Mouse (Mus musculus): Measurements from ENCODE around the gene Gm20388. TPM values are rescaled to one million over a fixed set of nuclear protein-coding genes. Genes with fewer than 3 reads are reported as not detected.
A peak's percentile ranks its signal among the peaks of the same experiment; 100 is the strongest.
"Not testable (repeated sequence)": the region's sequence is repeated elsewhere in the genome, so short reads cannot be mapped to it uniquely, and the experiment has no call there.

Gene Gm20388
- polyA plus RNA-seq, 1 experiment from 2014 or later, result 5.5 TPM

- Histone ChIP-seq H3K4me2 (no peak overlapping the region), H3K9ac (no peak overlapping the region), H3K4me1 (peaks cover 9% of the 10 kb centered on the region; the same call in 1 of the 2 replicates), H3K4me3 (no peak overlapping the region), H3K9me3 (no peaks in the 10 kb centered on the region), H3K36me3 (no peaks in the 10 kb centered on the region), H3K27ac (no peak overlapping the region), H3K27me3 (peaks cover 71% of the 10 kb centered on the region)
- ATAC-seq (ENCODE audit: borderline replicate concordance, extremely low read depth, low FRiP score, low TSS enrichment), result no peak
- WGBS, result 61% methylated on average over 8 of the region's 8 CpGs
Observed at GRCm38 (mm10) chr8:123410049-123410587, 3499.5 kb downstream of the Gm20388 start.

GRCm38 (mm10) chr8:123410788-123411187 is 3500.1 kb downstream of the Gm20388 start:
- Histone ChIP-seq H3K36me3 (no peaks in the 10 kb centered on the region), H3K27ac (no peak overlapping the region), H3K4me2 (peak overlapping the region; percentile 48), H3K4me1 (peaks cover 9% of the 10 kb centered on the region; the same call in 1 of the 2 replicates), H3K9me3 (no peaks in the 10 kb centered on the region), H3K9ac (no peak overlapping the region), H3K27me3 (peaks cover 71% of the 10 kb centered on the region), H3K4me3 (no peak overlapping the region)
- ATAC-seq (ENCODE audit: borderline replicate concordance, extremely low read depth, low FRiP score, low TSS enrichment), result no peak
- 11% methylated on average over 11 of the region's 11 CpGs for WGBS

- no peak within 1 kb of the TSS for H3K9ac ChIP-seq
- H3K4me2 ChIP-seq, result peak within 1 kb of the TSS; percentile 48
- no peaks in the 10 kb centered on the region for H3K36me3 ChIP-seq
- H3K9me3 ChIP-seq, result no peaks in the 10 kb centered on the region
- peaks cover 71% of the 10 kb centered on the region for H3K27me3 ChIP-seq
- H3K4me1 ChIP-seq, result peaks cover 9% of the 10 kb centered on the region; the same call in 1 of the 2 replicates
- H3K27ac ChIP-seq, result no peak within 1 kb of the TSS
- WGBS, result under 1% methylated on average over 29 of the region's 29 CpGs
- H3K4me3 ChIP-seq, result peak within 1 kb of the TSS; percentile 23
- peak; percentile 37; the same call in 1 of the 2 replicates for ATAC-seq (ENCODE audit: borderline replicate concordance, extremely low read depth, low FRiP score, low TSS enrichment)
Observed at GRCm38 (mm10) chr8:123411246-123411645, 3500.6 kb downstream of the Gm20388 start, which contains the start of gene Tubb3. TSS of gene Tubb3 (plus strand) at chr8:123411424.

DNA sequence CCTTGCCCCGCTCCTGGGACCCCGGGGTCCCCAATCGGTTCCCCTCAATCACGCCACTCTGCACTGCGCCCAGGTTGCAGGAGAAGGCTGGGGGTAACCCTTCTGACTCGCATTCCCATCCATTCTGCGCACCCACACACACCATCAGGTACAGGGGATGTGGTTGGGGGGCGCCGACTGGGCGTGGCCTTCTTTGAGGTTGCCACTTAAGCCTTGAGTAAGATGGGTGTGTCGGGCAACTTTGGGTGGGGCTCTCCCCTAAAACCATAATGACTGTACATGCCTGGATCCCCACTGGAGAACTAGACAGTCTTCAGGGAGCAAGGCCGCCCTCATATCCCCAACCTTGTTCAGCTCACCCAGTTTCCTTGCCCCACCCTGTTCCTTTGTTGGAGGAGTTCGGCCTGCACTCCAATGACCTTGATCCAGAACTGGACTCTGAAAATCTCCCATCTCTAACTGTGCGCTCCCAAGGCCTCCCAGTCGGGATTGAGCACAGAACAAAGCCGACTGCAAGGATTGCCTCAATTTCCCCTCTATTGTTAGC is 3501.2 kb downstream of the Gm20388 start:
- Histone ChIP-seq H3K9me3 (no peaks in the 10 kb centered on the region), H3K27ac (no peak overlapping the region), H3K36me3 (no peaks in the 10 kb centered on the region), H3K4me3 (peak overlapping the region; percentile 23), H3K27me3 (peaks cover 71% of the 10 kb centered on the region), H3K4me1 (peaks cover 9% of the 10 kb centered on the region; the same call in 1 of the 2 replicates), H3K9ac (no peak overlapping the region), H3K4me2 (peak overlapping the region; percentile 48)
- WGBS, result 12% methylated on average over 16 of the region's 16 CpGs
- no peak for ATAC-seq (ENCODE audit: borderline replicate concordance, extremely low read depth, low FRiP score, low TSS enrichment)

DNA sequence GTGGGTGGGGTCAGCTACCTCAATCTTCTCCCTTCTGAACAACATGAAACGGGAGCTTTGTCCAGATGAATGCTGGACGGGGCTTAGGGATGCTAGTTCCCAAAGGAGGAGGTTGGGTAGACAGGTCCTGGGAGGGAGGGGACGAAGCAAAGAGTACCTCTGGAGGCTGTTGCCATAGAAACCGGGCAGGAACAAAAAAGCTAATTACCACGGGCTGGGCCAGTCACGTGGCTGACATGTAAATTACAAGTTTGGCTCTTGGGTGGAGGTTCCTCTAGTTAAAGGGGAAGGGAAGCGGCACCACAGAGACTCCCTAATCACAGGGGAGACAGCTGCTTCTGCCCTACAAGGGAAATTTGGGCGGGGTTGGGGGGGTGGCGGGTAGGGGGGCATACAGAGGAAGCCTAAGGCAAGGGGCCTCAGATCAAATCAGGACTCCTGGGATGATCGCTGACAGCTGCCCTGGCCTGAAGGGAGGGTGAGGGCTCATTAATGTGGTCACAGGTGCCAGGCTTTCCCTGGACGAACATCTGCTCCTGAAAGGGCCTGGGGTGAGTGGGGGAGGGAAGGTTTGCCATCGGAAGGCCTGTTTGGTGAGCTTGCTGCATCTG is 3502.0 kb downstream of the Gm20388 start:
- Histone ChIP-seq H3K4me2 (no peak overlapping the region), H3K4me3 (no peak overlapping the region)
- ATAC-seq (ENCODE audit: borderline replicate concordance, extremely low read depth, low FRiP score, low TSS enrichment), result no peak

GRCm38 (mm10) chr8:123414255-123414654 is 3503.6 kb downstream of the Gm20388 start:
- Histone ChIP-seq H3K4me2 (no peak overlapping the region), H3K27me3 (peaks cover 54% of the 10 kb centered on the region), H3K4me3 (no peak overlapping the region), H3K27ac (no peak overlapping the region), H3K36me3 (no peaks in the 10 kb centered on the region), H3K9me3 (no peaks in the 10 kb centered on the region), H3K4me1 (peaks cover 9% of the 10 kb centered on the region; the same call in 1 of the 2 replicates), H3K9ac (no peak overlapping the region)
- ATAC-seq (ENCODE audit: borderline replicate concordance, extremely low read depth, low FRiP score, low TSS enrichment), result no peak
- 10% methylated on average over 9 of the region's 9 CpGs for WGBS

More for the DNA sequence above, 3502.0 kb downstream of the Gm20388 start:
- peaks cover 68% of the 10 kb centered on the region for H3K27me3 ChIP-seq
- H3K27ac ChIP-seq, result no peak overlapping the region
- H3K9me3 ChIP-seq, result no peaks in the 10 kb centered on the region
- H3K9ac ChIP-seq, result no peak overlapping the region
- H3K36me3 ChIP-seq, result no peaks in the 10 kb centered on the region
- peaks cover 9% of the 10 kb centered on the region; the same call in 1 of the 2 replicates for H3K4me1 ChIP-seq
- WGBS, result 3% methylated on average over 12 of the region's 12 CpGs

GRCm38 (mm10) chr8:123414997-123415696 is 3504.5 kb downstream of the Gm20388 start:
- not testable (repeated sequence) for H3K9me3 ChIP-seq; H3K27ac ChIP-seq; ATAC-seq (ENCODE audit: borderline replicate concordance, extremely low read depth, low FRiP score, low TSS enrichment); H3K4me1 ChIP-seq; H3K36me3 ChIP-seq; H3K4me3 ChIP-seq; H3K9ac ChIP-seq; H3K4me2 ChIP-seq
- H3K27me3 ChIP-seq, result peaks cover 45% of the 10 kb centered on the region
- WGBS, result 72% methylated on average over 5 of the region's 5 CpGs

GRCm38 (mm10) chr8:123415967-123416943 is 3505.6 kb downstream of the Gm20388 start:
- Histone ChIP-seq H3K4me1 (peaks cover 5% of the 10 kb centered on the region; the same call in 1 of the 2 replicates), H3K36me3 (no peaks in the 10 kb centered on the region), H3K9ac (no peak overlapping the region), H3K27me3 (peaks cover 34% of the 10 kb centered on the region), H3K4me2 (no peak overlapping the region), H3K9me3 (no peaks in the 10 kb centered on the region), H3K27ac (no peak overlapping the region), H3K4me3 (no peak overlapping the region)
- ATAC-seq (ENCODE audit: borderline replicate concordance, extremely low read depth, low FRiP score, low TSS enrichment), result no peak
- 76% methylated on average over 8 of the region's 8 CpGs for WGBS

DNA sequence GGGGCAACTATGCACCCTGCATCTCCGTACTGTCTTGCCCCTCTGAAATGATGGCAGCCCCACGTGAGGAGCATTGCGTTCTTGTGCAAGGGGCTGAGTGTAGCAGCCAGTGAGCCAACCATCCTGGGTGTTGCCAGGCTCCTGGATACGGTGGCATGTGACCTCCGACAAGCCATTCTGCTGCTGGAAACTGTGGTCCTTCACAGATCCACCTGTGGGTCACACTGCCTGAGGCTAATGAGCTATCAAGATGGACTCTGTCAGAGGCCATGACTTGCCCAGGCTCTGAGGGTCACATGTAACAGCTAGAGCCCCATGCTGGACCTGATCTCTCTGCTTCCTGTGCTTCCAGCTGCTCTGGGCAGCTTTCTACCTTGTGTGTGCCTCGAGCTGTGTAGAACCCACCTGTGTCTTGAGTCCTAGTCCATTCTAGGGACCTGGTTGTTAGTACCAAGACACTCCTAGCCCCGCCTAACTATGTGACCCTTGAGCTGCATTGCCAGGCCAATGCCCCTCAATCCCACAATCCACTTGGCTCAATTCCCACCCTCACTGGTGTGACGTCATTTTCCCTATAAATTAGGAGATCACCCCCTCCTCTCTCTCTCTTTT is 3506.4 kb downstream of the Gm20388 start:
- no peaks in the 10 kb centered on the region for H3K9me3 ChIP-seq
- H3K27me3 ChIP-seq, result peaks cover 26% of the 10 kb centered on the region
- no peaks in the 10 kb centered on the region for H3K36me3 ChIP-seq
- H3K4me1 ChIP-seq, result no peaks in the 10 kb centered on the region
- H3K9ac ChIP-seq, result no peak overlapping the region
- H3K27ac ChIP-seq, result no peak overlapping the region
- H3K4me2 ChIP-seq, result no peak overlapping the region
- ATAC-seq (ENCODE audit: borderline replicate concordance, extremely low read depth, low FRiP score, low TSS enrichment), result no peak
- 70% methylated on average over 8 of the region's 8 CpGs for WGBS
- no peak overlapping the region for H3K4me3 ChIP-seq

DNA sequence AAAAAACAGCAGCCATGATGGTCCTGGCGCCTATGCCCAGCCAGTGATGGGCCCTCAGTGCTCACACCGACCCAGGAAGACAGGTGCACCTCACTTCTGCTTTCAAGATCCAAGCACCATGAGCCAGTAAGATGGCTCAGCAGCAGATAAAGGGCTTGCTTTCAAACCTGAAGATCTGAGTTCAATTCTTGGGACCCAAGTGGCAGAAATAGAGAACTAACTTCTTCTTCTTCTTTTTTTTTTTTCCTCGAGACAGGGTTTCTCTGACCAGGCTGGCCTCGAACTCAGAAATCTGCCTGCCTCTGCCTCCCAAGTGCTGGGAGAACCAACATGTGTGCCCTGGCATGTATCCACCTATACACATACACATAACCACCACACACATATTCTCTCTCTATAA is 3509.1 kb downstream of the Gm20388 start:
- Histone ChIP-seq H3K36me3 (no peaks in the 10 kb centered on the region), H3K4me1 (no peaks in the 10 kb centered on the region), H3K27ac (no peak overlapping the region), H3K4me3 (no peak overlapping the region), H3K9me3 (no peaks in the 10 kb centered on the region), H3K9ac (no peak overlapping the region), H3K4me2 (no peak overlapping the region), H3K27me3 (no peaks in the 10 kb centered on the region; the same call in 1 of the 2 replicates)
- whole genome bisulfite sequencing, result 88% methylated on average over 4 of the region's 4 CpGs
- ATAC-seq (ENCODE audit: borderline replicate concordance, extremely low read depth, low FRiP score, low TSS enrichment), result no peak

Measured in lung, embryonic 15.5 days (tissue).